Mouse (Mus musculus) thymus, postnatal 10 days (tissue): Measurements from ENCODE around the gene Art3.

ENCODE experiments used
- DNase-seq, 2 experiments: peaks; one replicate each; pipeline ENCODE4 v3.0.0; 2021; ENCODE audit warnings: low spot score in 2 of 2

Art3 gene

GRCm38 (mm10) chr5:92331635-92332338 is at the start of gene Art3:
TSS of gene Art3 (plus strand) at chr5:92331827.
- DNase-seq: no peak

DNA sequence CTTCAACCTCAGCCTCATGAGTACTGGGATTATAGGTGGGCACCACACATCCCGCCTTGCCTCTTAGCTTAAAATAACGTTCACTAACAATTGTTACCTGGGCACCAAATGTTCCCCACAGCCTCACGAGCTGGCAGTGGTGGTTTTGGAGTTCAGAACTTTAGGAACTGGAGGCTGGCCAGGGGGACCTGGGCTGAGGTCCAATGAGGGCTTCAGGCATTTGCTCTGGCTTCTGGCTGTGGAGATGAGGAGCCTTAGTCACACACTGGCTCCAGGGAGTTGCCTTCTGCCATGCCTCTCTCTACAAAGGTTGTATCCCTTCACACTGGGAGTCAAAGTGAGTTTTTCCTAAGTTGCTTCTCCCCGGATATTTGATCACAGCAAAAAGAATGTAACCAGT is 49.1 kb upstream of the Art3 start:
- DNase-seq: no peak

- DNase-seq: no peak
Observed at GRCm38 (mm10) chr5:92283107-92283506, 48.5 kb upstream of the Art3 start.

GRCm38 (mm10) chr5:92287840-92288239 is 43.8 kb upstream of the Art3 start:
- no peak for DNase-seq

DNA sequence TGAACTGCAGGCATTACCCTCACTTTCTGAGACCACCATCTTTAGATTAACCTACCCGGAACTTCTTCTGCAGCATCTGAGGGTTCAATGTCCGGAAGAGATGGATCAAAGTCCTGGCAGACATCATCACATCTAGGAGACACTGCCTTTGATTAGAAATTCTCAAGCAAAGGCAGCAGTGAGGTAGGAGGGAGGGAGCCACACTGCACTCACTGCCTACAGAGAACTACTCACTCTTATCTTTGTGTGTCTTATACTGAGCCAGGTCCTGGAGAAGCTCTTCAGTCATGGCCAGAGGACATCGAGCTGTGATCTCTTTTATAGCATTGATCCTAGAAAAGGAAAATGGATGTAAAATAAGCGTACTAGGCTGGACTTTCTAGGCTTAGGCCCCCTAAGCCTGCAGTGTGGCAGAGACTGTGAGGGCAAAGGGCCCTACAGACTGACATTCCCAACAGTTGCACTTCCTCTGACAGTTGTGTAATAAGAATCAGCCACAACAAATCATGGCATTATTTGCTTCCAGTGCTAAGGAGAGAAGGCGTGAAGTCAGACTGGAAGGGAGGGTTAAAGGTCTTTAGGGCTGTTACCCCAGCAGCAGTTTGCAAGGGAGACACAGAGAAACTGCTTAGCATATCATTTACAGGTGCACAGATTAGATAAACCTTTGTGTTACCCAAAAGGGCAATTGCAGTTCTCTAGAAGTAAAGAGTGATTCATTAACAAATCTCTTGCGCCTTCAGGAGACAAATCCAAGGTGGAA is 39.8 kb upstream of the Art3 start:
- DNase-seq: no peak

DNA sequence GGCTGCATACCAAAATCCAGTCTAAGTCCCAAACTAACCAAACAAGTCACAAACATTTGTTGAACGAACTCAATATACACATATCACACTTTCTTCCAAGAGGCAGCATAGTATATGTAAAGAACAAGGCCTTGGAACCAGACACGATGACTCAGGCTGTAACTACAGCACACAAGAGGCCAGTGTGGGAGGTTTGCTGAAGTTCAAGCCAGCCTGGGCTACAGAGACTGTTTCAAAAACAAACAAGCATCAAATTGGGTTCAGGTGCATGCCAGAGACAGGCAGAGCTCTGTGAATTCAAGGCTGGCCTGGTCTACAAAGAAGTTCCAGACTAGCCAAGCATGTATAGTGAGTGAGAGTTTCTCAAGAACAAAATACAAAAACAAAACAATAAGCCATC is 37.1 kb upstream of the Art3 start:
- DNase-seq: no peak

GRCm38 (mm10) chr5:92302149-92302840 is 29.3 kb upstream of the Art3 start:
- no peak for DNase-seq

DNA sequence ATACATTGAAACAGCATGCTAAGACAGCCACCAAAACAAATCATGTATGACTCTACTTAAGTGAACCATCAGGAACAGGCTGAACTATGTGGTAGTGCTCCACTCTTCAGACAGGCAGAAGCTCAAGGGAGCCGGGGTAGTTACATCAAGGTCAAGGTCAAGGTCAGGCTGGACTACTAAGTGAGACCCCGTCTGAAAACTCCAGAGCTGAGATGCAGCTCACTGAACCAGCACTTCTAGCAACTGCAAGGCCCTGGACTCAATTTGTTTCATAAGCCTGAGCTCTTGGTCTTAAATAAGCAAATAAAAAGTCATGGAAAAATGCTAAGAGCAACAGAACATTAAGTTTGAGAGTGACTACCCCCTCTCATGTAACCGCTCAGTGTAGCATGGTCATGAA is 27.3 kb upstream of the Art3 start:
- no peak for DNase-seq

- peak; percentile 86 to 89 for DNase-seq
Observed at GRCm38 (mm10) chr5:92309681-92310511, 21.7 kb upstream of the Art3 start, which contains the start of gene Sdad1. TSS of gene Sdad1 (minus strand) at chr5:92310479.

DNA sequence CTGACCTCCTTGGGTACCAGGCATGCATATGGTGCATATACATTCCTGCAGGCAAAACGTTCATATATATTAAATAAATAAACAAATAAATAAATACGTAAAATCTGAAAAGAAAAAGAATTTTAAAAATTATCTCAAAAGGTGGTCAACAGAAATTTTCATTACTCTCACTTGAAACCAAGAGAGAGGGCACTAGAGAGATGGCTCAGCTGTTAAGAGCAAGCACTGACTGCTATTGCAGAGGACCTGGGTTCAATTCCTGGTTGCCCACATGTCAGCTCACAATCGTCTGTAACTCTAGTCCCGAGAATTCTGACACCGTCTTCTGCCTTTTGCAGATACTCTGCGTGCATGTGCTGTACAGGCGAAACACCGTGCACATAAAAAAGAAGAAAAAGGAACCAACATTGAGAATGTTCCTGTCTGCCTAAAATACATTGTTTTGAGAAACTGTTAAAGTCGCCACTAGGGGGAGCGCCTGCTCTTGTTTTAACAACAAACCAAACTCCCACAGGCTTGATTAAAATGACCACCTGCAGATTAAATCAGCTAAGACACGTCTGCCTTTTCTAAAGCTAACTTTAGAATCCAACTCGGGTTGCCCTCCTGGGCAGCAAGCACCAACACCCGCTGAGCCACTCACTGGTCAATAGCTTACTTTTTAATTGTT is 19.4 kb upstream of the Art3 start:
- peak; percentile 65 to 85 for DNase-seq

- DNase-seq: no peak
Observed at GRCm38 (mm10) chr5:92313776-92314175, 17.9 kb upstream of the Art3 start.

DNA sequence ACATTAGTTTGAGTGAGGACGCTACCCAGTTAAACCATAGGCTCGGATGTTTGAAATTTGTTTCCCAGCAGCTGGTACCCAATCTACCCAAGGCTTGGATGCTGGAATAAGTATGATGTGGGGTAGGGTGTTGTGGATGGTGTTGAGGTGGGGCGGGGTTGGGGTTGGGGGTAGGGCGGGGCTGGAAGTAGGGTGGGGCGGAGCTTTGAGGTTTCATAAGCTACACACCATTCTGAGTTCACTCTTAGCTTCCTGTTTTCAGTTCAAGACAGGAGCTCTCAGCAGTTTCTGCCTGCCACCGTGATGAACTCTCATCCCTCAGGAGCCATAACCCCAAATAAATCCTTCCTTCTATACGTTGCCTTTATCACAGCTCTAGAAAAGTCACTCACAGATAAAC is 13.5 kb upstream of the Art3 start:
- no peak for DNase-seq

DNA sequence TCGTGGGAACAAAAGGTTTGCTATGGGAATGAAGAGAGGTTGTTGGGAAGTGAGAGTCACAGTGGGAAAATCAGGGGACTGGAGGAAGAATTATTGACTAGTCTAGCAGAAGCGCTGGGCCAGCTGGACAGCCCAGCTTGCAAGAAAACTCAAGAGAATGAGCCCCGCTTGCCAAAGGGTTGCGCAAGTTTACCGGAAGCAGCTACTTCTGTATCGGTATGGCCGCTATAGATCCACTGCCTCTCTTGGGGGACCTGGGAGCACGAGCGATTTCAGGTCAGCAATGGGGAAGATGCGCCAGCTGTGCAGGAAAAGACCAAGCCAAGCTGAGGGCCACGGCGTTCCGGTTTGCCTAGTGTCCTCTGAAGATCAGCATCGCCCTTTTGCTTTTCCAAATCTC is 13.0 kb upstream of the Art3 start:
- DNase-seq: no peak

GRCm38 (mm10) chr5:92321631-92322400 is 9.8 kb upstream of the Art3 start:
- no peak for DNase-seq

- DNase-seq: no peak
Observed at GRCm38 (mm10) chr5:92322612-92323011, 9.0 kb upstream of the Art3 start.

DNA sequence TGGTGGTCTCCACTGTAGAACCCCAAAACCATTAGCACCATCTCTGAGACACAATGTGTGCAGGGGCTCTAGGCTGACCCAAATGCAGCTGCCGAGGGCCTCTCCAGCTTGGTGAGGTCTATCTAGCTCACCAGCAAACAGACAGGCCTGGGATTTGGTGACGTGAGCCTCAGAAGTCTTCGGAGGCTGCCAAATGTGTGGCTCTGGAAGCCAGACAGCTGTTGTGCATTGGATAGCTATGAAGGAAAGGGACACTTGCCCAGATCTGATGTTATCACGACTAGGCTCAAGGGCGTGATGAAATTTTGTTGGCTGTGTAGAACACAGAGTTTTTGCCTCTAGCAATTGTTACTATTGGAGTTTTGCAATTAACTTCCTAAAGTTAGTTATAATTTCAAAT is 8.4 kb upstream of the Art3 start:
- no peak for DNase-seq

DNA sequence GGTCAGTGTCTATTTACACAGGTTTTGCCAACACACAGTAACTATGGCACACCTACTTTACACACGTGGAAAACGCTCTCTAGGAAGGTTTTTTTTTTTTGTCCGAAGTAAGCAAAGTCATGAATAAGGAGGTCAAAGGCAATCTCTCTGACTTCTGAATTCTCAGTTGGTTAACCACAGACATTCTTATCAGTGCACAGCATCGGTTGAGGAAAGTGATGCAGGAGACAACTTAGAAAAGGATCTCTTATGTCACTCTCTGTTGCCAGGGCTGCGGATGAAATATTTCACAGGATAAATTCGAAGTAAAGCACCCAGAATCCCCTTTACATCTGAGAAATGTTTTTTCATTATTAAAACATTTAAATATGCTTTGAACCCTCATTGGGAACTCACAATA is 4.3 kb upstream of the Art3 start:
- no peak for DNase-seq

- no peak for DNase-seq
Observed at GRCm38 (mm10) chr5:92327929-92328328, 3.7 kb upstream of the Art3 start, which contains the start of gene Cxcl9. TSS of gene Cxcl9 (minus strand) at chr5:92328079.

- DNase-seq: no peak
Observed at GRCm38 (mm10) chr5:92331122-92331521, 505 bp upstream of the Art3 start.

GRCm38 (mm10) chr5:92332359-92332840 is 773 bp downstream of the Art3 start:
- no peak for DNase-seq
